Mouse (Mus musculus): ENCODE results near the gene Gnb3.

GRCm38 (mm10) chr6:124803061-124803460 lies 37.0 kb downstream of the Gnb3 start:
- TF ChIP-seq POLR2A (IDR thresholded peaks at IDR 0.05; ENCODE audit: borderline replicate concordance, control insufficient read depth, low read depth, low read length) (no peak), CTCF (IDR thresholded peaks at IDR 0.05; ENCODE audit: control insufficient read depth, insufficient read depth, low read length) (no peak)

Measured in bone marrow, adult 2 months (tissue).